ENCODE assay signal across 16 mouse cellular contexts in genomic region chr4:86030208-86030607, GRCm38 (mm10).
A peak's percentile ranks its signal among the peaks of the same experiment; 100 is the strongest.
DNase-seq lines count a peak whose midpoint lies in the region; ATAC-seq and TF ChIP-seq lines count a peak whose summit lies in the region.
"Had no signal": no experiment of that assay in that cellular context is flagged by ENCODE, and none has a peak within 500 bp of the region (broad histone marks: within the 10 kb centered on the region; RNA-seq: fewer than 3 reads in every experiment).

No protein-coding gene starts in this region.

- peaks cover 11% of the 10 kb centered on the region for H3K4me1 ChIP-seq in forebrain, embryonic 13.5 days
- H3K4me1 ChIP-seq in forebrain, embryonic 12.5 days = peaks cover 6% of the 10 kb centered on the region
- no peaks in the 10 kb centered on the region for H3K4me1 ChIP-seq in hindbrain, embryonic 11.5 days (replicated peaks; ENCODE audit: control insufficient read depth, insufficient read depth, low read length)
- H3K4me1 ChIP-seq in liver, postnatal 0 days (ENCODE audit: insufficient read depth) = 0 out of 2 replicates have a peak, but pooled peaks cover 3% of the 10 kb centered on the region

- H3K27me3 ChIP-seq in forebrain, embryonic 13.5 days = no peaks in the 10 kb centered on the region
- H3K27me3 ChIP-seq in forebrain, embryonic 12.5 days = no peaks in the 10 kb centered on the region
- H3K27me3 ChIP-seq in hindbrain, embryonic 11.5 days (ENCODE audit: control insufficient read depth, insufficient read depth, low read length) = no peaks in the 10 kb centered on the region
- no peaks in the 10 kb centered on the region for H3K27me3 ChIP-seq in liver, postnatal 0 days (ENCODE audit: insufficient read depth, low read length)
- H3K27me3 ChIP-seq: heart, embryonic 12.5 days; limb, embryonic 13.5 days; midbrain, embryonic 13.5 days had no signal

- no peak overlapping the region for H3K4me3 ChIP-seq in forebrain, embryonic 13.5 days
- H3K4me3 ChIP-seq in forebrain, embryonic 12.5 days (replicated peaks) = no peak overlapping the region
- no peak overlapping the region for H3K4me3 ChIP-seq in hindbrain, embryonic 11.5 days (ENCODE audit: low read depth, low read length)
- H3K4me3 ChIP-seq in liver, postnatal 0 days (ENCODE audit: low read depth, low read length) = no peak overlapping the region
- H3K4me3 ChIP-seq: heart, embryonic 12.5 days; limb, embryonic 13.5 days; midbrain, embryonic 13.5 days had no signal

- WGBS in forebrain, embryonic 13.5 days = 48% methylated on average over 3 of the region's 3 CpGs
- WGBS in forebrain, embryonic 12.5 days = 55% methylated on average over 3 of the region's 3 CpGs
- 59% methylated on average over 3 of the region's 3 CpGs for WGBS in hindbrain, embryonic 11.5 days
- WGBS in liver, postnatal 0 days (ENCODE audit: insufficient replicate concordance) = 41% methylated on average over 3 of the region's 3 CpGs

- no peaks in the 10 kb centered on the region for H3K9me3 ChIP-seq in forebrain, embryonic 13.5 days (replicated peaks)
- H3K9me3 ChIP-seq in forebrain, embryonic 12.5 days = no peaks in the 10 kb centered on the region
- H3K9me3 ChIP-seq in hindbrain, embryonic 11.5 days (ENCODE audit: control insufficient read depth, low read length) = no peaks in the 10 kb centered on the region
- no peaks in the 10 kb centered on the region for H3K9me3 ChIP-seq in liver, postnatal 0 days (ENCODE audit: low read length)
- H3K9me3 ChIP-seq: G1E; heart, embryonic 12.5 days; limb, embryonic 13.5 days; midbrain, embryonic 13.5 days had no signal

- no peak for TF ChIP-seq CTCF in liver, postnatal 0 days (IDR thresholded peaks at IDR 0.05; ENCODE audit: low read depth)

- DNase-seq in urinary bladder, postnatal 14 days (ENCODE audit: low spot score) = peak; percentile 18
- DNase-seq in urinary bladder, adult 18-20 months (ENCODE audit: low spot score in 2 of 2) = no peak
- DNase-seq in lung, postnatal 14 days = peak; percentile 29
- DNase-seq in hindbrain, embryonic 11.5 days (ENCODE audit: low spot score) = no peak
- DNase-seq in liver, postnatal 0 days = no peak
- DNase-seq: cerebellum, adult 2 months; gastrocnemius, postnatal 10 days; kidney, postnatal 10 days; right cerebral cortex, postnatal 25 days; thymus, postnatal 36 days had no signal

- no peak overlapping the region for H3K9ac ChIP-seq in forebrain, embryonic 13.5 days
- H3K9ac ChIP-seq in forebrain, embryonic 12.5 days = no peak overlapping the region
- no peak overlapping the region for H3K9ac ChIP-seq in hindbrain, embryonic 11.5 days (ENCODE audit: low read depth, low read length)
- H3K9ac ChIP-seq in liver, postnatal 0 days (replicated peaks) = no peak overlapping the region
- H3K9ac ChIP-seq: heart, embryonic 12.5 days; limb, embryonic 13.5 days; midbrain, embryonic 13.5 days had no signal

- H3K4me2 ChIP-seq in forebrain, embryonic 13.5 days = peak overlapping the region; percentile 16; the same call in 1 of the 2 replicates
- no peak overlapping the region for H3K4me2 ChIP-seq in forebrain, embryonic 12.5 days
- H3K4me2 ChIP-seq in hindbrain, embryonic 11.5 days (replicated peaks; ENCODE audit: low read depth, low read length) = no peak overlapping the region
- no peak overlapping the region for H3K4me2 ChIP-seq in liver, postnatal 0 days (ENCODE audit: low read depth, low read length)
- H3K4me2 ChIP-seq: heart, embryonic 12.5 days; limb, embryonic 13.5 days; midbrain, embryonic 13.5 days had no signal

- ATAC-seq in forebrain, embryonic 13.5 days = no peak
- ATAC-seq in forebrain, embryonic 12.5 days (ENCODE audit: low FRiP score) = no peak
- ATAC-seq in hindbrain, embryonic 11.5 days (ENCODE audit: low FRiP score) = no peak
- no peak for ATAC-seq in liver, postnatal 0 days
- ATAC-seq: midbrain, embryonic 13.5 days had no signal

- no peak overlapping the region for H3K27ac ChIP-seq in forebrain, embryonic 13.5 days
- H3K27ac ChIP-seq in forebrain, embryonic 12.5 days = no peak overlapping the region
- H3K27ac ChIP-seq in hindbrain, embryonic 11.5 days (ENCODE audit: low read depth, low read length) = no peak overlapping the region
- no peak overlapping the region for H3K27ac ChIP-seq in liver, postnatal 0 days (ENCODE audit: low read depth)
- H3K27ac ChIP-seq: limb, embryonic 13.5 days; midbrain, embryonic 13.5 days had no signal

- H3K36me3 ChIP-seq in forebrain, embryonic 13.5 days (ENCODE audit: poor library complexity, severe bottlenecking) = no peaks in the 10 kb centered on the region
- no peaks in the 10 kb centered on the region for H3K36me3 ChIP-seq in forebrain, embryonic 12.5 days (replicated peaks)
- H3K36me3 ChIP-seq in hindbrain, embryonic 11.5 days (ENCODE audit: control insufficient read depth, insufficient read depth, low read length) = no peaks in the 10 kb centered on the region
- H3K36me3 ChIP-seq in liver, postnatal 0 days (replicated peaks; ENCODE audit: insufficient read depth, low read length) = no peaks in the 10 kb centered on the region
- H3K36me3 ChIP-seq: G1E; heart, embryonic 12.5 days; limb, embryonic 13.5 days; midbrain, embryonic 13.5 days had no signal

- no peak for TF ChIP-seq EP300 in liver, postnatal 0 days (IDR thresholded peaks at IDR 0.05; ENCODE audit: low read depth)

Comparison
In these comparisons a context has a peak if more than half of its experiments do, and no peak if none do; other contexts are left out.
1. DNase-seq: peak in urinary bladder, postnatal 14 days (single experiment) and lung, postnatal 14 days (single experiment); none in urinary bladder, adult 18-20 months (0 of 2), hindbrain, embryonic 11.5 days (single experiment) and liver, postnatal 0 days (single experiment).